Mouse (Mus musculus): ENCODE results near the gene Spata9. TPM values are rescaled to one million over a fixed set of nuclear protein-coding genes. Genes with fewer than 3 reads are reported as not detected.
"Not testable (repeated sequence)": the region's sequence is repeated elsewhere in the genome, so short reads cannot be mapped to it uniquely, and the experiment has no call there.

The Spata9 gene
- 2.9 and 3.4 TPM in 2 replicates for polyA plus RNA-seq (2014; fragmentation: Nextera tagmentation; extraction: Ambion mirVana)

DNA sequence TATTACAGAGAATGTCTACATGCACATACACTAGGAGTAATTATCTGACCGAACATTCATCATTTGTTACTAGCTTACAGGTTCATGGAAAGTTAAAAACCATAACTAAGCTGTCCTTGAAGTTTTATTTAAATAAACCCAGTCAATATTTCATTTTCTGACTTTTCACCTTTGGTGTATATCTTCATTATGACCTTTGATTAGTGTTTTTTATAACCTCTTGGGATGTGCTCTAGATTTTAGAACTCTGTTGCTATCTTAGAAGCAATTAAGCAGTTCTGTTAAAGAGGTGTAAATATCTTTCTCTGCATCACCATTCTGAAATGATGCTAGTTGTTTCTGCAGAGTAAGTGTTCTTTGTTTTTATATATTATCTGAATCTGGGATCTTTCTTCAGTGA lies at the start of gene Spata9:
TSS of gene Spata9 (plus strand) at position 301 of the 400 bp plus-strand sequence.
- Histone ChIP-seq H3K9ac (replicated peaks; ENCODE audit: low read depth, low read length) (no peak within 1 kb of the TSS), H3K27me3 (ENCODE audit: control insufficient read depth, insufficient read depth, low read length) (no peaks in the 10 kb centered on the region), H3K27ac (ENCODE audit: low read depth, low read length) (no peak within 1 kb of the TSS), H3K36me3 (ENCODE audit: control insufficient read depth, insufficient read depth, low read length) (no peaks in the 10 kb centered on the region), H3K4me3 (ENCODE audit: low read depth, low read length) (no peak within 1 kb of the TSS), H3K4me2 (ENCODE audit: low read depth, low read length) (no peak within 1 kb of the TSS), H3K4me1 (ENCODE audit: control insufficient read depth, insufficient read depth, low read length) (no peaks in the 10 kb centered on the region), H3K9me3 (ENCODE audit: control insufficient read depth, low read length) (no peaks in the 10 kb centered on the region)
- WGBS: 80% methylated on average over 1 of the region's 1 CpGs
- ATAC-seq (ENCODE audit: low read depth): no peak

DNA sequence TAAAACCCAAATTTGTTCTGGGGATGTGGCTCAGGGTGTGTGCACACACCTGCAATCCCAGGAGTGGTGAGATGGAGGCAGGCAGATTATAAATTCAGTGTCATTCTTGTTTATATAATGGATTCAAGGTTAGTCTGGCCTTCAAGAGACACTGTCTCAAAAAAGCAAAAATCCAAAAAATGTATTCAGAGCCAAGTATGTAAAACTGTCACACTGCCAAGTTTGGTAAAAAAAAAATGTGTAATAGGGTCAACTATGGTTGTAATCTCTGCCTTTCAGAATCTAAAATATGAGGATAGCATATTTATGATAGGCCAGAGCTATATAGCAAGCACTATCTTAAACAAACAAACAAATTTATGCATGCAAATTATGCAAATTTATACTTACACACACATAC lies 39.0 kb upstream of the Spata9 start:
- no peaks in the 10 kb centered on the region for H3K4me1 ChIP-seq (ENCODE audit: control insufficient read depth, insufficient read depth, low read length)
- H3K4me2 ChIP-seq (ENCODE audit: low read depth, low read length): no peak overlapping the region
- no peaks in the 10 kb centered on the region for H3K9me3 ChIP-seq (ENCODE audit: control insufficient read depth, low read length)
- ATAC-seq (ENCODE audit: low read depth): no peak
- H3K27me3 ChIP-seq (ENCODE audit: control insufficient read depth, insufficient read depth, low read length): no peaks in the 10 kb centered on the region
- H3K4me3 ChIP-seq (ENCODE audit: low read depth, low read length): no peak overlapping the region
- no peaks in the 10 kb centered on the region; the same call in 1 of the 2 replicates for H3K36me3 ChIP-seq (ENCODE audit: control insufficient read depth, insufficient read depth, low read length)
- H3K27ac ChIP-seq (ENCODE audit: low read depth, low read length): no peak overlapping the region
- no peak overlapping the region for H3K9ac ChIP-seq (replicated peaks; ENCODE audit: low read depth, low read length)

DNA sequence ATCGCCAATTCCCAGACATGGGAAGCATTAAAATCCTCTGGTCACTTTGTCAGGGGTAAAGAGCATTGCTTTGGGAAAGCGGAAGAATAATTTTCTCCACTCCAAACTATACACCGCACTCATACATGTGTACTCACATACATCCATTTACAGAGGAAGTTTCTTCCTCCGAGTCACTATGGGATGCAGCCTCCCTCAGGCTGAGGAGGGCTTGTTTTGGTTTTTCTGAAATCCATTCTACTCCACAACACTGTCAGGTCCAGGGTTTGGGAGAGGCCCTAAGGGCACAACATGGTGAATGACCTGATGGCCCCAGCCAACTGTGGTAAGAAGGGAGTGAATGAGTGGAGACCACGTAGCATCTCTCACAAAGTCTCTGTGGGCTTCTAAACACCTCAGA lies 37.9 kb upstream of the Spata9 start:
- ATAC-seq (ENCODE audit: low read depth); H3K4me2 ChIP-seq (ENCODE audit: low read depth, low read length); H3K9ac ChIP-seq (replicated peaks; ENCODE audit: low read depth, low read length); H3K9me3 ChIP-seq (ENCODE audit: control insufficient read depth, low read length); H3K27ac ChIP-seq (ENCODE audit: low read depth, low read length); H3K4me1 ChIP-seq (ENCODE audit: control insufficient read depth, insufficient read depth, low read length); H3K27me3 ChIP-seq (ENCODE audit: control insufficient read depth, insufficient read depth, low read length); H3K4me3 ChIP-seq (ENCODE audit: low read depth, low read length); H3K36me3 ChIP-seq (ENCODE audit: control insufficient read depth, insufficient read depth, low read length): not testable (repeated sequence)
- 92% methylated on average over 5 of the region's 5 CpGs for WGBS

DNA sequence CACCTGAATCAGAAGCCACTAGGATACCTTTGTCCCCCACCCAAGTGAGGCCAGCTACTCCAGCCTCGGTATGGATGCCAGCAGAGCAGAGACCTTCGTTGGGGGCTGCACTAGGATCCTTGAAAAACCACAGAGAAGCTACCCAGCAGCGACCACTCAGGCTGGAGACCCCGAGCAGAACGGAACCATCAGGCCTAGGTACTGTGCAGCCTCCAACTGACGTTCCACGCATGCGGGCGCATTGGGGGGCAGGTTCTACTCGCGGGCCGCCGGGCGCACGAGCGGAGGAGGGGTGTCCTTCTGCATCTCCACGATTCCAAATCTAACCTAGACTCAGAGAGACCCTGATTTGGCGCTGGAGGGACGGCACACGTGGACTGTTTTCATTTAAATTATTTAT lies 36.9 kb upstream of the Spata9 start:
- no peaks in the 10 kb centered on the region for H3K9me3 ChIP-seq (ENCODE audit: control insufficient read depth, low read length)
- no peak for ATAC-seq (ENCODE audit: low read depth)
- H3K4me2 ChIP-seq (ENCODE audit: low read depth, low read length): no peak overlapping the region
- H3K27me3 ChIP-seq (ENCODE audit: control insufficient read depth, insufficient read depth, low read length): no peaks in the 10 kb centered on the region
- H3K27ac ChIP-seq (ENCODE audit: low read depth, low read length): no peak overlapping the region
- no peaks in the 10 kb centered on the region for H3K4me1 ChIP-seq (ENCODE audit: control insufficient read depth, insufficient read depth, low read length)
- H3K36me3 ChIP-seq (ENCODE audit: control insufficient read depth, insufficient read depth, low read length): no peaks in the 10 kb centered on the region; the same call in 1 of the 2 replicates
- H3K4me3 ChIP-seq (ENCODE audit: low read depth, low read length): no peak overlapping the region
- no peak overlapping the region for H3K9ac ChIP-seq (replicated peaks; ENCODE audit: low read depth, low read length)
- 94% methylated on average over 20 of the region's 20 CpGs for WGBS

DNA sequence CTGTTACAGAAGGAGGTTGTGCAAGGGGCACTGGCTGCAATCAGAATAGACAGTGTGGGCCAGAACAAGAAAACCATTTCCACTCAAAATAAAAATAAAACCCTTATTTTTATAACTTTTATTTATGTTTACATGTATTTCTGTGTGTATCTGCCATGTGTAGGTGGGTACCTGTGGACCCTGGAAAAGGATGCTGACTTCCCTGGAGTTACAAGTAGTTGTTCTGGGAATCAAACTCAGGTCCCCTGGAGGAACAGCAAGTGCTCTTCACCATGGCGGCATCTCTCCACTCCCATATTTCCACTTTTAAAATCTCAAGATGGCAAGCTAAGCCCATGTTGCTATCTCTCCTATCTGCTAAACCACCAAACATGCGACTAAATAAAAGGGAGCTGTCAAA lies 36.3 kb upstream of the Spata9 start:
- WGBS: 78% methylated on average over 2 of the region's 2 CpGs
- H3K4me1 ChIP-seq (ENCODE audit: control insufficient read depth, insufficient read depth, low read length): no peaks in the 10 kb centered on the region
- ATAC-seq (ENCODE audit: low read depth): peak; percentile 13; the same call in 1 of the 2 replicates
- H3K27me3 ChIP-seq (ENCODE audit: control insufficient read depth, insufficient read depth, low read length): no peaks in the 10 kb centered on the region
- no peak overlapping the region for H3K4me3 ChIP-seq (ENCODE audit: low read depth, low read length)
- no peak overlapping the region for H3K9ac ChIP-seq (replicated peaks; ENCODE audit: low read depth, low read length)
- H3K9me3 ChIP-seq (ENCODE audit: control insufficient read depth, low read length): no peaks in the 10 kb centered on the region
- H3K27ac ChIP-seq (ENCODE audit: low read depth, low read length): no peak overlapping the region
- H3K4me2 ChIP-seq (ENCODE audit: low read depth, low read length): no peak overlapping the region
- H3K36me3 ChIP-seq (ENCODE audit: control insufficient read depth, insufficient read depth, low read length): no peaks in the 10 kb centered on the region; the same call in 1 of the 2 replicates

DNA sequence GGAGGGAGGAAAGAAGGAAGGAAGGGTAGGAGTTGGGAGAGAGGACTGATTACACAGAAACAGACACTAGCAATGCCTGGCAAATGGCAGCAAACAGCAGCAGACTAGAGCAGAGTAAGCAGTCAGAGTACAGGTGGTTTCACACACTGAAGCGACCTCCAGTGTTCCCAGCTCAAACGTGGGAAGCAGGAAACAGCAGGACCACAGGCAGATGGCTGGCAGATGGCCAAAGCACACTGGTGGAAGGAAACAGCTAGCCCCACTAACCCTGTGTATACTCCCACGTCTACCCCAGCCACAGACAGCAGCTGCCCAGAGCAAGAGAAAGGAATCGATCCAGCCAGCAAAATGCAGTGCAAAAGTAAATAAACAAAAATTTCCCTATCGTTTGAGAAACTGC lies 35.9 kb upstream of the Spata9 start:
- H3K36me3 ChIP-seq (ENCODE audit: control insufficient read depth, insufficient read depth, low read length): no peaks in the 10 kb centered on the region; the same call in 1 of the 2 replicates
- WGBS: 12% methylated on average over 5 of the region's 5 CpGs
- H3K27ac ChIP-seq (ENCODE audit: low read depth, low read length): no peak overlapping the region
- no peaks in the 10 kb centered on the region for H3K4me1 ChIP-seq (ENCODE audit: control insufficient read depth, insufficient read depth, low read length)
- no peak overlapping the region for H3K9ac ChIP-seq (replicated peaks; ENCODE audit: low read depth, low read length)
- H3K4me3 ChIP-seq (ENCODE audit: low read depth, low read length): no peak overlapping the region
- ATAC-seq (ENCODE audit: low read depth): peak; percentile 86
- no peaks in the 10 kb centered on the region for H3K9me3 ChIP-seq (ENCODE audit: control insufficient read depth, low read length)
- H3K27me3 ChIP-seq (ENCODE audit: control insufficient read depth, insufficient read depth, low read length): no peaks in the 10 kb centered on the region
- H3K4me2 ChIP-seq (ENCODE audit: low read depth, low read length): no peak overlapping the region

DNA sequence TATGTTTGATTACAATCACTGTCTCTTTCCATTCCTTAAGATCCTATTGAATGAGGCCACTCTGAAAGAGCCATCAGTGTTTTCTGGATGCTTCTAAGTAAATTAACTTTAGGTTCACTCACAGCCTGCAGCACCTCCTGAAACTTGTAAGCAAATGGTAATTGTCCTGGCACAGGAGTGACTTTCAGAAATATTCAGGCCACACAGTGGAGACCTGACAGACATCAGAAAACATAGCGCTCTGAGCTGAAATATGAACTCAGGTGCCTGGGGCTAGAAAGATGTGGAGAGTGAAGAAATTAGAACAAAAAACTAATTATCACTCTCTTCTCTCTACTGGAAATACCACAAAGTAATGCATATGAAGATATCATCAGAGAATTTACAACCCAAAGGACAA lies 33.7 kb upstream of the Spata9 start:
- Histone ChIP-seq H3K36me3 (ENCODE audit: control insufficient read depth, insufficient read depth, low read length) (no peaks in the 10 kb centered on the region; the same call in 1 of the 2 replicates), H3K9me3 (ENCODE audit: control insufficient read depth, low read length) (no peaks in the 10 kb centered on the region), H3K4me3 (ENCODE audit: low read depth, low read length) (no peak overlapping the region), H3K9ac (replicated peaks; ENCODE audit: low read depth, low read length) (no peak overlapping the region), H3K4me1 (ENCODE audit: control insufficient read depth, insufficient read depth, low read length) (no peaks in the 10 kb centered on the region), H3K27me3 (ENCODE audit: control insufficient read depth, insufficient read depth, low read length) (no peaks in the 10 kb centered on the region), H3K27ac (ENCODE audit: low read depth, low read length) (no peak overlapping the region), H3K4me2 (ENCODE audit: low read depth, low read length) (no peak overlapping the region)
- no peak for ATAC-seq (ENCODE audit: low read depth)
- WGBS: 86% methylated on average over 1 of the region's 1 CpGs

DNA sequence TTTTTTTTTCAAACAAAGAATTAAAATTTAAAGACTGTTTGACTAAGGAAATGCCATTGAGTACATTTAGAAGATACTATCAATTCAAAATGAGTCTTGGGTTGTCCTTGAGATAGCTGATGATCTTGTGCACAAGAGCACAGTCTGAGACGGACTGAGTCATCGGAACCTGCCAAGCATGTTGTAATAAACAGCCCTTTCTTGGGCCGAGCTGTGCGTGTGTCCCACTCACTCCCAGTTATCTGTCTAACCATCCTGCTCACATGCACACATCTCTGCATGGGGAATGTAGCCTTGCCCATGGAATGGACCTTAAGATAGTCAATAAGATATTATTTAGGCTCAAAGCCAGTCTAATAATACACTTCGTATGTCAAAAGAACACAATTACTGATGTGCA lies 28.1 kb upstream of the Spata9 start:
- ATAC-seq (ENCODE audit: low read depth): no peak
- Histone ChIP-seq H3K36me3 (ENCODE audit: control insufficient read depth, insufficient read depth, low read length) (no peaks in the 10 kb centered on the region), H3K9ac (replicated peaks; ENCODE audit: low read depth, low read length) (no peak overlapping the region), H3K9me3 (ENCODE audit: control insufficient read depth, low read length) (no peaks in the 10 kb centered on the region), H3K27ac (ENCODE audit: low read depth, low read length) (no peak overlapping the region), H3K4me2 (ENCODE audit: low read depth, low read length) (no peak overlapping the region), H3K4me1 (ENCODE audit: control insufficient read depth, insufficient read depth, low read length) (peaks cover 12% of the 10 kb centered on the region), H3K4me3 (ENCODE audit: low read depth, low read length) (no peak overlapping the region), H3K27me3 (ENCODE audit: control insufficient read depth, insufficient read depth, low read length) (no peaks in the 10 kb centered on the region)
- 96% methylated on average over 5 of the region's 5 CpGs for WGBS

DNA sequence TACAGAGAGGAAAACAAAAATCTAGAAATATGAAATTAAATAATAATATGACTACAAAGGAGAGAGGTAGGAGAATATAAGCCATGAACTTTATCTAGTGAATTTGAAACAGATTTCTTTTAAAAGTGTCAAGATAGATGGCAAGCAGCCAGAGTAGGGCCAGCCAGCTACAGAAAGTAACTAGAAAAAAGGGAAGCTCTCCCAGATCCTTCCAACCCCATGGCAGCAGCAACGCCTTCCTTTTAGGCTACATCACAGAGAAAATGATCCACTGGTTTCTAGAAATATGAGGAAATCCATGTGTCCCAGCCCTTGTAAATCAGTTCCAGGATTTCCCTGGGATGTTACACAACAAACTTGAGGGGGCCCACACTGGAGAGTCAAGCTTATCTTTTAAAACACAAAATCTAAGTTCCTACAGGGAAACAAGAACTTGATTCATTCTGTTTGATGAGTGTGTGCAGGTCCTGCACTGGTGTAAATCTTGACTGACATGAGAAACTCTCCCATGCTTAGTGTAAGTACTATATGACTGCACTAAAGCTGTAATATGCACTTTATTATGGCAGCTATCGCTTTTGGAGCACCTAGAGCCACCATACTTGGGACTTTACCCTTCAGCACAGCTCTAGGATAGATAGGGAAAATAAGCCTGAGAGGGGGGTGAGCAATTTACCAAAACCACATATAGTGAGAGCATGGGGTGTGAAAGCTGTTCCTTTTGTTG lies 26.0 kb upstream of the Spata9 start:
- no peaks in the 10 kb centered on the region for H3K36me3 ChIP-seq (ENCODE audit: control insufficient read depth, insufficient read depth, low read length)
- no peaks in the 10 kb centered on the region for H3K27me3 ChIP-seq (ENCODE audit: control insufficient read depth, insufficient read depth, low read length)
- H3K27ac ChIP-seq (ENCODE audit: low read depth, low read length): peak overlapping the region; percentile 44; the same call in 1 of the 2 replicates
- H3K4me3 ChIP-seq (ENCODE audit: low read depth, low read length): peak overlapping the region; percentile 27; the same call in 1 of the 2 replicates
- H3K4me2 ChIP-seq (ENCODE audit: low read depth, low read length): peak overlapping the region; percentile 45
- H3K9ac ChIP-seq (replicated peaks; ENCODE audit: low read depth, low read length): no peak overlapping the region
- peaks cover 17% of the 10 kb centered on the region for H3K4me1 ChIP-seq (ENCODE audit: control insufficient read depth, insufficient read depth, low read length)
- 74% methylated on average over 2 of the region's 2 CpGs for WGBS
- no peak for ATAC-seq (ENCODE audit: low read depth)
- H3K9me3 ChIP-seq (ENCODE audit: control insufficient read depth, low read length): no peaks in the 10 kb centered on the region
